7 mouse cellular contexts compared by ENCODE assay signal in the genomic region with DNA sequence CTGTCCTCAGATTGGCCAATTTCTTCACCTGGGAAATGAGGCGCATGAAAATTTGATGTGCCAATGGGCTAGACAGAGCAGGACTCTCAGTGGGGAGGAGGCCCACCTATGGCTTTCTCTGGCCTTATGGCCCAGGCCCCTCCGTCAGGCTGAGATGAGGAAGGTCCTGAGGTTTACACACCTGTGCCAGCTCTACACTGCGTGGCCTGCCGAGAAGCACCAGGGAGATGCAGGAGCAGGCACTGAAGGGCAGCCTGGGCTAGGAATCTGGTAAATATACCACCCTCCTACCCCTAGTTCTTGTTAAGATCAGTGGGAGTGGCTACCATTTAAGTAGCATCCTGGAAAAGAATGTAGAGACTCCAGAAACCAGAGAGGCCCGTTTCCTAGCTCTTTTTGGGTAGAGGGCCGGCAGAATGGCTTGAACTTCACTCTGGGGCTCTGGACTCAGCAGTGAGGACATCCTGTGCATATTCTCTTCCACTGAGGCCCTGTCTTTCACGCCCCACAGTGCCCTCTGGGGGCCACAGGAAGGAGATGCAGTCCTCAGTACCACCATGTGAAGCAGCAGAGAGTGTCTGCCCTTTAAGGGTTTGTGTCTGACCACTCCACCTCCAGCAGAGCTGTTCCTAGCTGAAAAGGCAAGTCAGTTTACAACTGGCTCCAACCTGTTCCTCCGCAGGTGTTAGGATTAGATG. TPM values are rescaled to one million over a fixed set of nuclear protein-coding genes. Genes with fewer than 3 reads are reported as not detected.
DNase-seq lines count a peak whose midpoint lies in the region; ATAC-seq lines count a peak whose summit lies in the region.

No protein-coding gene starts in this region.

- ATAC-seq in inflammation-experienced regulatory T-cells, adult 6 months, result peak; percentile 88

- DNase-seq in adipocyte (ENCODE audit: low spot score), result peak; percentile 87
- DNase-seq in cerebellum, postnatal 4 days (ENCODE audit: low spot score in 2 of 2), result peak; percentile 70 to 82
- peak; percentile 35 to 57 for DNase-seq in gastrocnemius, adult 8-10 months (ENCODE audit: low spot score in 2 of 2)
- peak; percentile 44 to 46 for DNase-seq in left cerebral cortex, adult 8-10 months (ENCODE audit: low spot score in 2 of 2)
- DNase-seq in mesoderm, embryonic 11.5 days (ENCODE audit: low read depth, low spot score), result peak; percentile 81
- DNase-seq in right cerebral cortex, postnatal 25 days, result peak; percentile 68

RNA-seq across cellular contexts. Expression of a gene that starts 42.3 kb away (rescaled TPM):
- total RNA-seq in gastrocnemius, adult 8-10 months (2022), result 10 to 100 TPM; 13.7 to 16.7 (median 14.6) TPM
- 10 to 100 TPM; 27.3 to 32.2 (median 29.9) TPM for polyA plus RNA-seq in inflammation-experienced regulatory T-cells, adult 6 months (2017; shearing (Covaris generic))
- total RNA-seq in left cerebral cortex, adult 8-10 months (2022), result 10 to 100 TPM; 29.8 to 39.8 (median 36.5) TPM

Comparison
In these comparisons a context has a peak if more than half of its experiments do, and no peak if none do; other contexts are left out.
1. Peak in every context shown above with its lines: DNase-seq and ATAC-seq.